Mouse (Mus musculus) cerebellum, adult 11 months (tissue): ENCODE results near the gene Otulinl.

Experiments used
- DNase-seq: peaks from one replicate; pipeline ENCODE4 v3.0.0; 2022

The Otulinl gene

DNA sequence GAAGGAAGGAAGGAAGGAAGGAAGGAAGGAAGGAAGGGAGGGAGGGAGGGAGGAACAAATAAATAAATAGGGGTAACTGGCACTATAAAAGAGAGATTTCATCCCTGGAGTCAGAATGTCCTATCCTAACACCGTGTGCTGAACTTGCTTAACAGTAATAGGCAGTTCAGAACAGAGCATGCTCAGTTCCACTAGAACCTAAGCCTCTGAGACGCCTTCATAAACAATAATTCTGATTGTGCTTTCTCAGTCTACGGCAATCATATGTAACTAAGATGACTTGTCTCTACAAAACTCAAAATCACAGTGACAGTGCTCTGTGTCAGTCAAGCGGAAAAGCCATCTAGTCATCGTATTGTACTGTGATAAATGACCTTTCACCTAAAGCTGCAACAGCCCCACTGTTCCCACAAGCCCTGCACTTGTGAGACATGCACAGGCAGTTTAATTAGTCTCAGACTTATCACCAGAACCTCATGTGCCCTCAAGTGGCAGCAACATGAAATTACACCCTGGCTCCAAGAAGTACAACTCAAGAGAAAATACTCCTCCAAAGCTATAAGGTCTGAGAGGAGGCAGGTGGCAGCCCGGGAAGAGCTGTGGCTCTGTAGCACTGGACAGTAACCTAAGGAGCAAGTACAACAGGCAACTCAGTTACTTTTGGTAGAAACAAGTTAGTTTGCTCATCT, 68.7 kb downstream of the Otulinl start:
- peak; percentile 66 for DNase-seq

DNA sequence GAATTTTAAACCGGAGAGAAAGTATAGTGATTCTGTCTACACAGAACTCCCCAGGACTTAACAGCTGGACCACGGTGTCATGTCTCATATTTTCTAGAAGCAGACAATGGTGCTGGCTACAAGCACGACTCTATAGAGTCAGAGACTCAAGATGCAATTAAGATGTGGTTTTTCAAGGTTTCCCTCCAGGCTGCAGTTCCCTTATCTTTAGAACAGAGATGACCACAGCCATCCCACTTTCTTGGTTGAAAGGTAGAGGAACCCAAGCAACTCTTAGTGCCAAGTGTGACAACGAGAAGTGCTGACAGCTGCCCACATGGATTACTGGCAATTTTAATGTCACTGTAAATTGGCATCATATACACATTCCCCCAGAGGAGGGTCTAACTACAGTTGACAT, 71.8 kb downstream of the Otulinl start:
- no peak for DNase-seq

DNA sequence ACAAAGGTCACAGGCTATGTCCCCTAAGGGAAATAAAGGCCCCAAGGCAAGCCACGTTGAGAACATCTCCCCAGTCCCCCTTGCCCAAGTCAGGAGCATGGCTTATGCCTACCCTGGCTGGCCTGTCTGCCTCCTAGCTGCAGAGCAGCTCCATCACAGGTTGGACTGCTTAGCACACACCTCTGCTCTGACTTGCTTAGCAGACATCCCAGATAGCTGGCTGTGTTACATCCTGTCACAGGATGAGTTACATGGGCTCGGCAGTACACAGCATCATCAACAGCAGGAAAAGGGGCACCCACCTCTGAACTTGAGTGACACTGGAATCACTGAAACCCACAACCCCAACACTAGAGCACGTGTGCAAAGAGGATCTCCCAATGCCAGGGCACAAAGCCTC, 76.1 kb downstream of the Otulinl start:
- DNase-seq = no peak
